Mouse (Mus musculus): Measurements from ENCODE around the gene Ak1. TPM values are rescaled to one million over a fixed set of nuclear protein-coding genes. Genes with fewer than 3 reads are reported as not detected.
A peak's percentile ranks its signal among the peaks of the same experiment; 100 is the strongest.

Gene Ak1
- polyA plus RNA-seq, 1 experiment from 2014 or later, result 31.7 TPM

GRCm38 (mm10) chr2:32629276-32629976, 7.9 kb downstream of the Ak1 start:
- Histone ChIP-seq H3K4me1 (ENCODE audit: insufficient read depth, low read depth, low read length) (peaks cover 19% of the 10 kb centered on the region; the same call in 1 of the 2 replicates), H3K4me3 (ENCODE audit: low read depth, low read length) (no peak overlapping the region), H3K27ac (ENCODE audit: low read length) (peak overlapping the region; percentile 43), H3K36me3 (ENCODE audit: insufficient read depth, low read length) (no peaks in the 10 kb centered on the region), H3K27me3 (replicated peaks; ENCODE audit: insufficient read depth, low read length) (no peaks in the 10 kb centered on the region), H3K4me2 (replicated peaks; ENCODE audit: low read depth, low read length) (no peak overlapping the region; the same call in 1 of the 2 replicates), H3K9me3 (ENCODE audit: low read length) (no peaks in the 10 kb centered on the region), H3K9ac (replicated peaks; ENCODE audit: low read depth) (no peak overlapping the region)
- WGBS, result 50% methylated on average over 9 of the region's 9 CpGs
- ATAC-seq (peak; percentile 62), DNase-seq (ENCODE audit: low spot score) (peak; percentile 88)
- TF ChIP-seq CTCF (IDR thresholded peaks at IDR 0.05), result peak; percentile 32
- no peak for TF ChIP-seq EP300 (IDR thresholded peaks at IDR 0.05)

DNA sequence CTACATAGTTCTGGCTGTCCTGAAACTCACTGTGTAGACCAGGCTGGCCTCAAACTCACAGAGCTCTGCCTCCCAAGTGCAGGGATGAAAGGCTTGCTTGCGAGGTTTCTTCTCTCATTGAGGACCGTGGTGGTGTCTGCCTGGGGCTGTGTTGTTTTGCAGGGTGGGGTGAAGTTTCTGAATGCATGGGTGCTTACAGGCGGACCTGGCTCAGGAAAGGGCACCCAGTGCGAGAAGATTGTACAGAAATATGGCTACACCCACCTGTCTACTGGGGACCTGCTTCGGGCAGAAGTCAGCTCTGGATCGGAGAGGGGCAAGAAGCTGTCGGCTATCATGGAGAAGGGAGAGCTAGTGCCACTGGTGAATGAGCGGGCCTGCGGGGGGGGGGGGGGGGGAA, 8.5 kb downstream of the Ak1 start:
- Histone ChIP-seq H3K9ac (replicated peaks; ENCODE audit: low read depth) (no peak overlapping the region), H3K9me3 (ENCODE audit: low read length) (no peaks in the 10 kb centered on the region), H3K4me2 (replicated peaks; ENCODE audit: low read depth, low read length) (no peak overlapping the region), H3K36me3 (ENCODE audit: insufficient read depth, low read length) (no peaks in the 10 kb centered on the region), H3K27me3 (replicated peaks; ENCODE audit: insufficient read depth, low read length) (no peaks in the 10 kb centered on the region), H3K4me3 (ENCODE audit: low read depth, low read length) (no peak overlapping the region), H3K4me1 (ENCODE audit: insufficient read depth, low read depth, low read length) (peaks cover 17% of the 10 kb centered on the region; the same call in 1 of the 2 replicates), H3K27ac (ENCODE audit: low read length) (no peak overlapping the region)
- WGBS, result 83% methylated on average over 8 of the region's 9 CpGs
- no peak for DNase-seq (ENCODE audit: low spot score)
- no peak for TF ChIP-seq CTCF (IDR thresholded peaks at IDR 0.05)
- no peak for TF ChIP-seq EP300 (IDR thresholded peaks at IDR 0.05)
- no peak for ATAC-seq

DNA sequence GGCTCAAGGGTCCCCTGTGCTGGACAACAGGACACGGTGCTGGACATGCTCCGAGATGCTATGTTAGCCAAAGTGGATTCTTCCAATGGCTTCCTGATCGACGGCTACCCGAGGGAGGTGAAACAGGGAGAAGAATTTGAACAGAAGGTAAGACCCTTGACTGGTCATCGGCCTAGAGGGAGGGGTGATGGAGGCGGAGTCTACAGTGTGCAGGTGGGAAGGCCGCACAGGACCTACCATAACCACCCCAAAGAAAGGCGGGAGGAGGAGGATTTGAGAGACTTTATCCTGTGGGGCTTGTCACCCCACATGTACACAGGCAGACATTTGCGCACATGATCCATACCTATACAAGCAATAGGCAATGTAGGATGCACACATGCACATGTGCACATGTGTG, 9.5 kb downstream of the Ak1 start:
- Histone ChIP-seq H3K4me1 (ENCODE audit: insufficient read depth, low read depth, low read length) (peaks cover 10% of the 10 kb centered on the region; the same call in 1 of the 2 replicates), H3K27ac (ENCODE audit: low read length) (no peak overlapping the region), H3K4me3 (ENCODE audit: low read depth, low read length) (no peak overlapping the region)

DNA sequence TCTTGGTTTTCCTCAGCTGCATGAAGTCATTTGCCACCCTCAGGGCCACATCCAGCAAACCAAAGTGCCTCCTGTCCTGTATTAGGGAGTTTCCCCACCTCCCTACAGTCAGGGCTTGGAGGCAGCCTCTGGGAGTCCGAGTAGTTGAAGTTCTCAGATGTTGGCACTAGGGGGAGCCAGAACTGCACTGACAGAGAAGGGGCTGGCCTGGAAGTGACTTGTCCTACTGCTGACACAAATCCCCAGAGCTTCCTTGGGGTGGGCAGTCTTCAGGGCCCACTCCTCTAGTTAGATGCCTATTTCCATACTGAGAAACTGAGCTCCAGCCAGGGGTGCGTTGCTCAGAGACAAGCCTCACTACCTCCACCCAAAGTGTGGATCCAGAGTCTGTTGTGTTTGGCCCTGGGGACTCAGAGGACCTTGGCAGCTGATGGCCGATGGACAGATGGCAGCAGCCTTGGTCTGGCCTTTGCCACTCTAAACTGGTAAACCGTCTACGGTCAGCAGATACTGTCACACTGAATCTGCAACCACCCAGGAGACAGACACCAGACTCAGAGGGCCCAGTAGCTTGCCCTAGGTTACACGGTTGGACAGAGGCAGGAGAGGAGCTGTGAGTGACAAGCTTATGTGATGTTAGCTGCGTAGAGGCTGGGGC, 10.3 kb downstream of the Ak1 start:
- Histone ChIP-seq H3K27ac (ENCODE audit: low read length) (peak overlapping the region; percentile 26; the same call in 1 of the 2 replicates), H3K4me3 (ENCODE audit: low read depth, low read length) (no peak overlapping the region), H3K4me2 (replicated peaks; ENCODE audit: low read depth, low read length) (no peak overlapping the region), H3K9me3 (ENCODE audit: low read length) (no peaks in the 10 kb centered on the region), H3K9ac (replicated peaks; ENCODE audit: low read depth) (no peak overlapping the region), H3K4me1 (ENCODE audit: insufficient read depth, low read depth, low read length) (peaks cover 10% of the 10 kb centered on the region; the same call in 1 of the 2 replicates), H3K36me3 (ENCODE audit: insufficient read depth, low read length) (no peaks in the 10 kb centered on the region), H3K27me3 (replicated peaks; ENCODE audit: insufficient read depth, low read length) (no peaks in the 10 kb centered on the region)
- 44% methylated on average over 7 of the region's 7 CpGs for WGBS
- ATAC-seq (peak; percentile 46), DNase-seq (ENCODE audit: low spot score) (peak; percentile 88)
- peak; percentile 97 for TF ChIP-seq CTCF (IDR thresholded peaks at IDR 0.05)
- TF ChIP-seq EP300 (IDR thresholded peaks at IDR 0.05), result no peak

More for the DNA sequence above, 9.5 kb downstream of the Ak1 start:
- Histone ChIP-seq H3K9ac (replicated peaks; ENCODE audit: low read depth) (no peak overlapping the region), H3K9me3 (ENCODE audit: low read length) (no peaks in the 10 kb centered on the region), H3K27me3 (replicated peaks; ENCODE audit: insufficient read depth, low read length) (no peaks in the 10 kb centered on the region), H3K4me2 (replicated peaks; ENCODE audit: low read depth, low read length) (no peak overlapping the region), H3K36me3 (ENCODE audit: insufficient read depth, low read length) (no peaks in the 10 kb centered on the region)
- 80% methylated on average over 10 of the region's 10 CpGs for WGBS
- no peak for DNase-seq (ENCODE audit: low spot score)
- no peak for ATAC-seq
- no peak for TF ChIP-seq EP300 (IDR thresholded peaks at IDR 0.05)
- TF ChIP-seq CTCF (IDR thresholded peaks at IDR 0.05), result no peak

DNA sequence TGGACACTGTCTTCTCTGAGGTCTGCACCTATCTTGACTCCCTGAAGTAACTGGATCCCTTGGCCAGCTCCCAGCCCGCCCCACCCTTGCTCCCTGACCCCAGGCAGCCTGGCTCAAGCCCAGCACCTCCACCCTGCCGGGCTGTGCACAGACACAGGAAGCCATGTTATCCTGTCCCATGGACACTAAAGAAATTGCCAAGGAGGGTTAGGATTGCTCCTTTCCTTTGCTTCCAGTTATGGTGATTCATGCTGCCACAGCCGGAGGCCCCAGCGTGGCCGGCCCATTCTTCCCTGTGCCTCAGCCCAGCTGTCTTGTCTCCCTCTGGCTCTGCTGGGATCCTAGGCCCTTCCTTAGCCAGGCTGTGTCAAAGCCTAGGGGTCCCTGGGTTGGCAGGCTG, 12.1 kb downstream of the Ak1 start:
- WGBS, result 52% methylated on average over 5 of the region's 5 CpGs
- peak; percentile 86 for TF ChIP-seq EP300 (IDR thresholded peaks at IDR 0.05)
- no peak for TF ChIP-seq CTCF (IDR thresholded peaks at IDR 0.05)

DNA sequence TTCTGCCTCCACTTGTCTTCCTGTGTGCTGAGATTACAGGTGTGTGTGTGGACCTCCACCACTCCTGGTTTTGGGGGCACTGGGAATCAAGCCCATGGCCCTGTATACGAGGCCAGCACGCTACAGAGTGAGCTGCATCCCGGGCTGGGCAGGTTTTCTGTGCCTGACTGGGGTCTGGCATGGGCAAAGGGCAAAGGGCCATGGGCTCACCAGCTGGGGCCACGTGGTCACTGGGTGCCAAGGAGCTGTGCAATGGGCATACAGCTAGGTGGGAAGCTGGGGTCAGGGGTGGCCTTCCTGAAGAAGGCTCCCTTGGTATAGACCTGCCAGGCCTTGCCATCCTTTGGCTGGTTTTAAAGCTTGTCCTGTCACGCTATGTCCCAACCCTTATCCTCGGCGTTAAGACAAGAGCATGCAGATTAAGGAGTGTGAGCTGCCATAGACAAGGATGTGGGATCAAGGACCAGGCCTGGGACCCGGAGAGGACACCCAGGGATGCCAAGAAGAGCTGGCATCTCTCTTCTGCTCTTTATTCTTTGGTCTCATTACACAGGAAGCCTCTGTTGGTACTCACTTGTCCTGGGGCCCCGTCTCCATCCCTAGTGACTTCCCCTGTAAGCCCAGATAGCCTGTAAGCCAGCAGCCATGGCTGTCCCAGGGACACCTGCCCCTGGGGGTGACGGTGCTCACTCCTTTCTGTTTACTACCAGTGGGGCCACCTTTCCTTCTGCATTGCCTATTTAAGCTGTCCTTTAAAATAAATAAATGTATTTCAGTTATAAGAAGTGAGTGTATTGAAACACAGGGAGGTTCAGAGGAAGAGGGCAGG, 12.9 kb downstream of the Ak1 start:
- ATAC-seq (no peak), DNase-seq (ENCODE audit: low spot score) (no peak)
- Histone ChIP-seq H3K36me3 (ENCODE audit: insufficient read depth, low read length) (no peaks in the 10 kb centered on the region), H3K9ac (replicated peaks; ENCODE audit: low read depth) (no peak overlapping the region), H3K4me3 (ENCODE audit: low read depth, low read length) (no peak overlapping the region), H3K27me3 (replicated peaks; ENCODE audit: insufficient read depth, low read length) (no peaks in the 10 kb centered on the region), H3K4me2 (replicated peaks; ENCODE audit: low read depth, low read length) (no peak overlapping the region), H3K9me3 (ENCODE audit: low read length) (no peaks in the 10 kb centered on the region), H3K27ac (ENCODE audit: low read length) (peak overlapping the region; percentile 68), H3K4me1 (ENCODE audit: insufficient read depth, low read depth, low read length) (0 out of 2 replicates have a peak, but pooled peaks cover 6% of the 10 kb centered on the region)
- no peak for TF ChIP-seq CTCF (IDR thresholded peaks at IDR 0.05)
- WGBS, result 79% methylated on average over 10 of the region's 10 CpGs

More for the DNA sequence above, 12.1 kb downstream of the Ak1 start:
- Histone ChIP-seq H3K27ac (ENCODE audit: low read length) (peak overlapping the region; percentile 68), H3K4me1 (ENCODE audit: insufficient read depth, low read depth, low read length) (peaks cover 10% of the 10 kb centered on the region; the same call in 1 of the 2 replicates), H3K9ac (replicated peaks; ENCODE audit: low read depth) (no peak overlapping the region), H3K36me3 (ENCODE audit: insufficient read depth, low read length) (no peaks in the 10 kb centered on the region), H3K4me3 (ENCODE audit: low read depth, low read length) (no peak overlapping the region), H3K9me3 (ENCODE audit: low read length) (no peaks in the 10 kb centered on the region), H3K4me2 (replicated peaks; ENCODE audit: low read depth, low read length) (no peak overlapping the region), H3K27me3 (replicated peaks; ENCODE audit: insufficient read depth, low read length) (no peaks in the 10 kb centered on the region)
- DNase-seq (ENCODE audit: low spot score) (peak; percentile 67), ATAC-seq (peak; percentile 32)
